Mouse (Mus musculus) A20 (cell line): Measurements from ENCODE around the gene Tmem203.

Source experiments
- DNase-seq: peaks from one replicate; pipeline ENCODE4 v3.0.0-alpha.2; 2011; ENCODE audit warnings: low read depth, low spot score

Tmem203 gene

GRCm38 (mm10) chr2:25255284-25255779, at the start of gene Tmem203:
Gene Tmem203, plus strand, starts transcription at chr2:25255439.
- peak; percentile 94 for DNase-seq

GRCm38 (mm10) chr2:25207593-25207992, 47.6 kb upstream of the Tmem203 start:
- no peak for DNase-seq

- DNase-seq, result no peak
These were observed 44.6 kb upstream of the Tmem203 start for GRCm38 (mm10) chr2:25210686-25211085.

GRCm38 (mm10) chr2:25211121-25211670, 44.0 kb upstream of the Tmem203 start, which contains the start of gene Nelfb:
Gene Nelfb, minus strand, starts transcription at chr2:25211489.
- peak; percentile 98 for DNase-seq

GRCm38 (mm10) chr2:25213266-25213865, 41.9 kb upstream of the Tmem203 start:
- DNase-seq, result peak; percentile 81

GRCm38 (mm10) chr2:25214444-25214843, 40.8 kb upstream of the Tmem203 start, which contains the start of gene Stpg3:
Gene Stpg3, minus strand, starts transcription at chr2:25214637.
- no peak for DNase-seq

- DNase-seq, result no peak
These were observed 37.6 kb upstream of the Tmem203 start for GRCm38 (mm10) chr2:25217666-25218065.

GRCm38 (mm10) chr2:25218445-25218844, 36.8 kb upstream of the Tmem203 start, which contains the start of gene Fam166a:
Gene Fam166a, plus strand, starts transcription at chr2:25218745.
- DNase-seq, result no peak

GRCm38 (mm10) chr2:25221331-25221772, 33.9 kb upstream of the Tmem203 start:
- DNase-seq, result peak; percentile 32

GRCm38 (mm10) chr2:25223681-25224491, 31.4 kb upstream of the Tmem203 start:
- no peak for DNase-seq

- DNase-seq, result no peak
These were observed 30.8 kb upstream of the Tmem203 start, which contains the start of gene Tubb4b for GRCm38 (mm10) chr2:25224492-25224765. Gene Tubb4b, minus strand, starts transcription at chr2:25224702.

GRCm38 (mm10) chr2:25224766-25225752, 30.2 kb upstream of the Tmem203 start:
- peak; percentile 99 for DNase-seq

GRCm38 (mm10) chr2:25225811-25226379, 29.3 kb upstream of the Tmem203 start:
- DNase-seq, result no peak

- DNase-seq, result no peak
These were observed 28.4 kb upstream of the Tmem203 start for GRCm38 (mm10) chr2:25226864-25227263.

- DNase-seq, result no peak
These were observed 27.8 kb upstream of the Tmem203 start for GRCm38 (mm10) chr2:25227406-25227805.

- peak; percentile 94 for DNase-seq
These were observed 26.8 kb upstream of the Tmem203 start for GRCm38 (mm10) chr2:25228431-25228889.

- DNase-seq, result no peak
These were observed 26.2 kb upstream of the Tmem203 start for GRCm38 (mm10) chr2:25228995-25229530.

- DNase-seq, result no peak
These were observed 25.7 kb upstream of the Tmem203 start for GRCm38 (mm10) chr2:25229582-25229981.

GRCm38 (mm10) chr2:25230581-25230980, 24.7 kb upstream of the Tmem203 start:
- DNase-seq, result no peak

GRCm38 (mm10) chr2:25231038-25231437, 24.2 kb upstream of the Tmem203 start:
- DNase-seq, result no peak
